Mouse (Mus musculus) telencephalon, adult 2 months (tissue): ENCODE results near the gene Il1r2.

Source experiments
- DNase-seq: peaks from one replicate; pipeline ENCODE4 v3.0.0-alpha.2; 2011; ENCODE audit warnings: low read depth, low spot score

Il1r2 gene

DNA sequence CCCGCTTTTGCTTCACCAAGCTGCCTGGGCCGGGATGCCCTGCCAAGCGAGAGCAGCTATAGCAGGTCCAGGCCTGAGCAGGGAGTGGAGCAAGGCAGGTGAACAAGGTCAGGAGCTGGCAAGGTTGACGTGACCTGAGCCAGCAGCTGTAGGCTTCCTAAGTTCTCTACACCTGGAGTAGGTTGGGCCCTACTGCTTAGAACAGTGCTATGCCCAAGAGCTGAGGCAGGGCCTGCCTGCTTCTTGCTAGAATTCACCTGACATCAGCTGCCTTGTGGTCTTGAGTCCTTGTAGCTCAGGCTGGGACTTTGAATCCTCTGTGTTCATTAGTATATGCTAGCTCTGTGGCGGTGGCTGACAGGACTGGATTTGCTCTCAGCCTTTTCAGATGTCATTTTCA, at the start of gene Il1r2:
TSS of gene Il1r2 (plus strand) at position 301 of the 400 bp plus-strand sequence.
- no peak for DNase-seq

- peak; percentile 55 for DNase-seq
Measured at GRCm38 (mm10) chr1:40024554-40025320, 49.1 kb upstream of the Il1r2 start.

DNA sequence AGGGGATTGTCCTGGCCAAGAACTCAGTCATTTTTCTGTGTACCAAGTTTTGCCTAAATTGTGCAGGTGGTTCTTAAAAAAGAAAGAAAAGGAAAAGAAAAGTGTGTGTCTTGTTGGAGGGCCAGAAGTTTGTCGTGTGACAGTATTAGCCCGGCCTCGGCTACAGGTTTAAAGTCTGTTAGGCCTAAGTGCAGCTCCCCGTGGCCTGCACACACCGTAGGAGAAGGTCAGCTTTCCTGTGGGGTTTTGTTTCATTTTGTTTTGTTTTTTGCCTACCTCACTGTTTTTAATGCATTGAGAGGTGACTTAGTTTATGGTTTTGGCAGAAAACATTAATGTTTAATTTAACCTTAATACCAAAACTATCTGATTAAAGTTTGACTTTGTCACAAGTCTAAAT, 48.5 kb upstream of the Il1r2 start:
- DNase-seq: no peak

GRCm38 (mm10) chr1:40027116-40027620, 46.7 kb upstream of the Il1r2 start:
- no peak for DNase-seq

- DNase-seq: no peak
Measured at GRCm38 (mm10) chr1:40028207-40028998, 45.5 kb upstream of the Il1r2 start.

- no peak for DNase-seq
Measured at GRCm38 (mm10) chr1:40029597-40029996, 44.3 kb upstream of the Il1r2 start.

GRCm38 (mm10) chr1:40030287-40030975, 43.4 kb upstream of the Il1r2 start:
- no peak for DNase-seq

- DNase-seq: no peak
Measured at GRCm38 (mm10) chr1:40030976-40031356, 42.9 kb upstream of the Il1r2 start.

GRCm38 (mm10) chr1:40031626-40032025, 42.3 kb upstream of the Il1r2 start:
- no peak for DNase-seq

- DNase-seq: no peak
Measured at GRCm38 (mm10) chr1:40033315-40033714, 40.6 kb upstream of the Il1r2 start.

GRCm38 (mm10) chr1:40033743-40034420, 40.0 kb upstream of the Il1r2 start:
- no peak for DNase-seq

- no peak for DNase-seq
Measured at GRCm38 (mm10) chr1:40037831-40038230, 36.0 kb upstream of the Il1r2 start.

- DNase-seq: no peak
Measured at GRCm38 (mm10) chr1:40045686-40046085, 28.2 kb upstream of the Il1r2 start.

DNA sequence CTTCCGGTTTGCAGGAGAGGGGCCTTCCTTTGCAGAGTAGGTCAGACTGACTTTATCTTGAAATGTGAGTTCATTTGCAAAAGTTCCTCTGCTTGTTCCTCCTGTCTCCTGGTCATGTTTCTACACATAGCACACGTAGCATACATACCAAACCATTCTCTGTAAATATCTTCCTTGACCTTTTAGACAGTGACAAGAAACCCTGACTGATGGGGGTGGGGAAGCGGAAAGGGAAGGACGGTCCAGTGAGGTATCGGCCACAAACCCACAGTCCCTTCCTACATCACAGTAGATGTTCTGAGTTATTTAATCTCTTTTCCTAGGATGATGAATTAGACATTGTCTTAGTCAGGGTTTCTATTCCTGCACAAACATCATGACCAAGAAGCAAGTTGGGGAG, 27.3 kb upstream of the Il1r2 start:
- no peak for DNase-seq

GRCm38 (mm10) chr1:40051157-40051556, 22.7 kb upstream of the Il1r2 start:
- DNase-seq: no peak

DNA sequence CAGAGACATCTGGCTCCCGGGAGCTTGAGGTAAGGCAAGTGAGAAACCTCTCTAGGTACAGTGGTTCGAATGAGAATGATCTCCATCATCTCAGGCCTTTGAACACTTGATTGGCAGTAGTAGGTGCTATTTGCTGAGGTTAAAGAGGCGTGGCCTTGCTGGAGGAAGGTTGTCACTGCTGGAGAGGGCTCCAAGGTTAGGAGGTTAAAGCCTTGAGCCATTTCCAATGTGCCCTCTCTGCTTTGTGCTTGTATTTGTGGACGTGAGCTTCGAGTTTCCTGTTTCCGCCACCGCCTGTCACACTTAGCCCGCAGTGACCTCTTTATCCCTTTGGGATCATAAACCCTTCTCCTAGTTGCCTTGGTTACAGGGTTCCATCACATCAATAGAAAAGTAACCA, 21.7 kb upstream of the Il1r2 start:
- no peak for DNase-seq

DNA sequence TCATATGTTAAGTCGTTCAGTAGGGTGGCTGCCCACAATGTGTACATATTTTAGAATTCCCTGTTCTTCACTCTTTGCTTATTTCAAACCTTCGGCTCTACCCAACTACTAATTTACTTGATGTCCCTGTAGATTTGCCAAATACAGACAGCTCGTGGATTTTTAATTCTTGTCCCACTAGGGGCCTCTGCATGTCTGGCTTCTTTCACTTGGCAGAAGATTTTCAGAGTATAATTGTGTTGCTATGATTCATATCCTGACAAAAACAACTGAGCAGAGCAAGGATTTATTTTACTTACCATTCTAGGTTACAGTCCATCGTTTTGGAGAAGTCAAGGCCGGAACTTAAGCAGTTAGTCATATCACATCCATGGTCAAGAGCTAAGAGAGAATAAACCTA, 20.8 kb upstream of the Il1r2 start:
- DNase-seq: peak; percentile 9

DNA sequence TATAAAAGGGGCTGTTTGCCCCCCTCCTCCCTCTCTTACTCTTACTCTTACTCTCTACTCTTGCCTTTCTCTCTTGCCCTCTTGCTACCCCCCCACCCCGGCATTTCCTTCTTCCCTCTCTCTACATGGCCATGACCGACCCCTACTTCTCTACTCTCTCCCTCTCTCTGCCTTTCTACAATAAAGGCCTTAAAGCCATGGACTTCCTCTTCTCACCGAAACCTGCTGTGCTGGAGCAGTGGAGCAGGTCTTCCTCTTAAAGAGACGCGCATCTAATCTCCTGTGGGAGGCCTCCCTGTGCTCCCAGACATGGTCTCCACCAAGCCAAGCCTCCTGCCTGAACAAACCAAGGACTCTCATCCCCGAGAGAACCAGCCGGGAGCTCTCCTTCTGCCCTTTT, 18.8 kb upstream of the Il1r2 start:
- no peak for DNase-seq

- no peak for DNase-seq
Measured at GRCm38 (mm10) chr1:40055963-40056362, 17.9 kb upstream of the Il1r2 start.

DNA sequence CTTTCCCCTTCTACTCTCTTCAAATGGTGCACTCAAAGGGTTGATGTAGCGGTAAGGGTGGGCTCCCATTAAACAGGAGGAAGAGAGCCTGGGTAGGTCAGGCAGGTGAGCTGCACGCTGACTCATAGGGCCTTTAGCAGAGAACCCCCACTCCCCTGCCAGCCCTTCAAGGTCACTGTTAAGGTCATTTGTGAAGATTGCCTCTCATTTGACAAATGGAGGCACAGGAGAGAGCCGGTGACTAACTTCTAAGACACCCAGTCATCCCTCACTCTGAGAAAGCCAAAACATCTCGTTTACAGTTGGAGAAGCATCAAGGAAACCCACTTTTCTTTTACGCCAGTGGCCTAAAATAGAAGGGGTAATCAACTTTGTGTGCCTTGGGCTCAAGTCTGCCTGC, 16.5 kb upstream of the Il1r2 start:
- DNase-seq: no peak

DNA sequence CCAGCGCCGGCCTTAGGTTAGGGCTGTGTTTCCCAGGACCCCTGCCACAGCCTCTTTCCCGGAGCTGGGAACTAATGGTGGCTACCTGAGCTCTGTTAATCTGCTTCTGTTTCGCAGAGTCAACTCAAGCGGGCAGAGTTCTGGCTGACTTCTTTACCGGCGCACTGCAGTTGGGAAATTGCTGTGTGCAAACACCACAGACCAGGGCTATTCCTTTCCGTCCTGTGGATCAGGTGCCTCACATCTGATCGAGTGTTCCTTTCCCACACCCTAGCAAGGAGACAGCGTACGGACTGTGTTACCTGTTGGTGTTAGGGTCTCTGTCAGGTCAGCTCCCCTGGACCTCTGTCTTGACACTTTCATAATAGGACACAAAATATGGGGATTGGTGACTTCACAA, 15.9 kb upstream of the Il1r2 start:
- DNase-seq: no peak
